Mouse (Mus musculus) left cerebral cortex, adult 11 months (tissue): ENCODE results near the gene Gcc1.

ENCODE experiments used
- DNase-seq: peaks from one replicate; pipeline ENCODE4 v3.0.0; 2022; ENCODE audit warnings: low spot score

Gcc1 gene

GRCm38 (mm10) chr6:28428290-28428689 is at the start of gene Gcc1:
TSS of gene Gcc1 (minus strand) at chr6:28428390.
- no peak for DNase-seq

- no peak for DNase-seq
These were observed 46.6 kb upstream of the Gcc1 start, which contains the start of gene Snd1 for GRCm38 (mm10) chr6:28474839-28475238. TSS of gene Snd1 (plus strand) at chr6:28475139.

- no peak for DNase-seq
These were observed 46.0 kb upstream of the Gcc1 start for GRCm38 (mm10) chr6:28474211-28474610.

GRCm38 (mm10) chr6:28471284-28472035 is 43.3 kb upstream of the Gcc1 start:
- no peak for DNase-seq

GRCm38 (mm10) chr6:28470621-28471020 is 42.4 kb upstream of the Gcc1 start:
- no peak for DNase-seq

- DNase-seq = no peak
These were observed 41.9 kb upstream of the Gcc1 start for GRCm38 (mm10) chr6:28470017-28470602.

GRCm38 (mm10) chr6:28464630-28465029 is 36.4 kb upstream of the Gcc1 start:
- DNase-seq = no peak

GRCm38 (mm10) chr6:28460534-28460933 is 32.3 kb upstream of the Gcc1 start:
- DNase-seq = peak; percentile 35

GRCm38 (mm10) chr6:28459221-28459668 is 31.1 kb upstream of the Gcc1 start:
- no peak for DNase-seq

GRCm38 (mm10) chr6:28450977-28451376 is 22.8 kb upstream of the Gcc1 start:
- no peak for DNase-seq

GRCm38 (mm10) chr6:28450481-28450880 is 22.3 kb upstream of the Gcc1 start:
- no peak for DNase-seq

GRCm38 (mm10) chr6:28449253-28449652 is 21.1 kb upstream of the Gcc1 start, which contains the start of gene Pax4:
TSS of gene Pax4 (minus strand) at chr6:28449353.
- DNase-seq = no peak

GRCm38 (mm10) chr6:28447937-28448336 is 19.7 kb upstream of the Gcc1 start:
- no peak for DNase-seq

GRCm38 (mm10) chr6:28431538-28431855 is 3.3 kb upstream of the Gcc1 start:
- no peak for DNase-seq

GRCm38 (mm10) chr6:28430795-28431537 is 2.8 kb upstream of the Gcc1 start:
- no peak for DNase-seq

GRCm38 (mm10) chr6:28429870-28430269 is 1.7 kb upstream of the Gcc1 start:
- no peak for DNase-seq

- DNase-seq = no peak
These were observed 922 bp downstream of the Gcc1 start, which contains the start of gene Fscn3 for GRCm38 (mm10) chr6:28427096-28427839. TSS of gene Fscn3 (plus strand) at chr6:28427789.

- no peak for DNase-seq
These were observed 3.2 kb downstream of the Gcc1 start for GRCm38 (mm10) chr6:28425019-28425418.

- DNase-seq = peak; percentile 40
These were observed 4.2 kb downstream of the Gcc1 start for GRCm38 (mm10) chr6:28423767-28424695.

- DNase-seq = peak; percentile 82
These were observed 4.9 kb downstream of the Gcc1 start, which contains the start of gene Arf5 for GRCm38 (mm10) chr6:28423313-28423712. TSS of gene Arf5 (plus strand) at chr6:28423560.
